Mouse (Mus musculus) v-Abl transformed pro-B cells (cell line): ENCODE results near the gene Tgoln1.

Experiments
- in situ Hi-C, 2 experiments: fragments of 400-800 bp; cut with MboI; formaldehyde crosslinking; loops; one replicate each; pipeline ENCODE4 v1.15.1; 2025; ENCODE audit not compliant: unreplicated experiment in 2 of 2

The Tgoln1 gene

DNA sequence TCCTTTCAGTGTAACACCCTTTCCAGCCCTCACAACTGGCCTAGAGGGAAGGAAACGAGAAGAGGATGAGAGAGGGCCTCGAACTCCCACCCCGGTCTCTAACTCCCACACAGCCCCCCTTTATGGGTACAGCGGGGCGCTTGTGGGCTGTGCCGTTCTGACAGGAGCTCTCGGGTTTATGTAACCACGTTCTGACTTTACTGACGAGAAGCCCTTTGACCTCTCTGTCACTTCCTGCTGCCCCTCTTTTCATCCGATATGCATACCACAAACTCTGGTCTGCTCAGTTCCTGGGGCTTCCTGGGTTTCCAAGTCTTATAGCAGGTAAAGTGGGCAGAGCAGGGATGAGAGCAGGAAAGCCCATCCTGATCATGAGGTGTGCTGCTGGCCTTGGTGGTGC, 17.5 kb upstream of the Tgoln1 start:
- in situ Hi-C loops, result loop anchor here (10.0 to 25.0 kb wide), 4 partner anchors 378 to 590 kb away; partner anchors contain the start of gene Dnah6 (in 1 of the 2)

DNA sequence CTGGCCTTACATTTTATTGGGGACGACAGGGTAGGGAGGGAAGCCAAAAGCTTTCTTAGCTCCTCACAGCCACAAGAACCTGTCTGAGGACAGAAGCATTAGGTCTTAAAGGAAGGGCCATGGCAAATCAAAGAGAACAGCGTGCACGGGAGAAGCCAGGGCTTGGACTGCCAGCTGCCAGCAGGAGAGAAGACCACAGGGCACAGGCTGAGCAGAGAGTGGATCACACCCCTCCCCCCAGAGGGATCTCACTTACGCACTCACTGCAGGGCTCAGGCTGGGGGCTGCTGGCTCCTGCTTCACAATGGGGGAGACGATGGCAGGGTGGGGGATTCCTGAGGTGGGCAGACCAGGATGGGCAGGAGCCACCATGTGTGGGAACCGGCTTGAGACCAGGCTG, 14.9 kb upstream of the Tgoln1 start:
- in situ Hi-C loops, result loop anchor here (10.0 to 25.0 kb wide), 4 partner anchors 381 to 593 kb away; partner anchors contain the start of gene Dnah6 (in 1 of the 2)

DNA sequence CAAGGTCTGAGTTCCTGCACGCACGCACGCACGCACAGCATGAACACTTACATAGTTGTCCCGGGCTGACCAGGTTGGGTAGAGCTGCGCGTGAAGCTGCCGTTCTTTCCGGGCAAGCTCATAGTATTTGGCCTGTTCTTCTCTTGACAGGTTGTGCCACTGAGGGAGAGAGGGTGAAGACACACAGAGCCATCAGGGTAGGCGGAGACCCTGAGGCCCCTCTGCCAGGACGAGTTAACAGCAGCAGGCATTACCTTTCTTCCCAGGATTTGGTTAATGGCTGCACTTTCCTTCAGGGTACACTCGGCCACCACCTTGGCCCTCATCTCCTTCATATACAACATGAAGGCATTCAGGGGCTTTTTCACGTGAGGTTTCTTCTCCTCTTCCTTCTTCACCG, 14.2 kb upstream of the Tgoln1 start:
- in situ Hi-C loops, result loop anchor here (10.0 to 25.0 kb wide), 4 partner anchors 381 to 594 kb away; partner anchors contain the start of gene Dnah6 (in 1 of the 2)

DNA sequence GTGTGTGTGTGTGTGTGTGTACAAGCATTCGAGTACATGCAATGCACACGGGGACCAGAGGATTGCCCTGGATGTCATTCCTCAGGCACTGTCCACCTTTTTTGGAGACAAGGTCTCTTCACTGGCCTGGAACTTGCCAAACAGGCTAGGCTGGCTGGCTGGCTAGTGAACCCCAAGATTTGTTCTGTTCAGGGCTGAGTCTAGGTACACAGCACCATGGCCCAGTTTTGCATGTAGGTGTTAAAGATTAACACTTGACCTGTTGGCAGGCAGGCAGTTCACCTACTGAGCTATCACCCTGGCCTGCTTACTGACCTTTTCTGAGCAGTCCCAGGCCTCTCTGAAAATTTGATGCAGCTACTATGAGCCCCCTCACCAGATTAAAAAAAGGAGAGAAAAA, 13.6 kb upstream of the Tgoln1 start:
- in situ Hi-C loops, result loop anchor here (10.0 to 25.0 kb wide), 4 partner anchors 382 to 594 kb away; partner anchors contain the start of gene Dnah6 (in 1 of the 2)

DNA sequence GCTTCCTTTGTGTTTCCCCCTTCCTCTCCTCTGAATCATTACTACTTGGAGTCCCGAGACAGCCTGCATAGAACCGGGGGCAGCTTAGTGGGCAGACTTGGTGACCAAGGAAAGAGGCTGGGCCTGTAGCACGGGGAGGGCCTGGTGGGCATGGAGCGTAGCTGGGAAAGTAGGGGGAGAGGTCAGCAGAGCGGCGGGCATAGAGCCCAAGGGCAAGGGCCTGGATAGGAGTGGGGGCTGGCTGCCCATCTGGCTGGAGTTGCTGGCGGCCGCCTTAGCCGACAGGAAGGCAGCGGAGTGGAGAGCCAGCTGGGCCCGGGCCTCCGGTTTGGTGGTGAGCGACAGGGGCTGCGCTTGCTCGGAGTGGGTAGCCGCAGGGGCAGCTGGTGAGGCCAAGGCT, 10.5 kb upstream of the Tgoln1 start:
- in situ Hi-C loops, result loop anchor here in 1 of 2 experiments (25.0 kb wide), 1 partner anchor 385 kb away; no protein-coding TSS in a partner anchor

DNA sequence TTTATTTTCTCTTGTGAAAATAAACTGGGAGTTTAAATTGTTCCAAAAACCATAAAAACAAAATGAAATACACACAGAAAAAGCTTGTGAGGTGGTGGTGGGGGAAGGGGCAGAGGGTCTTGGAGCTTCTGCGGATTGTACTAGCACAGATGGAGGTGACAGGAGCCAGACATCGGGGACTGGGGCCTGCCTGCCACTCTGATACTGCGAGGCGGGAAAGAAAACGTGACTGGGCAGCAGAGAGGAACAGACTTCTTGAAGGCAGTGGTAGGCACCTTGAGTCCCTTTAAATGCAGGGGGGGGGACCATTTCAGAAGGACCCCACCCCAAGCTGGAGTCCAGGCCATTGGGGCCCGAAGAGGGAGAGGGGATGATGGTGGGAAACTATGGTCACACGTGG, 9.6 kb upstream of the Tgoln1 start:
- in situ Hi-C loops, result loop anchor here in 1 of 2 experiments (25.0 kb wide), 1 partner anchor 386 kb away; no protein-coding TSS in a partner anchor

DNA sequence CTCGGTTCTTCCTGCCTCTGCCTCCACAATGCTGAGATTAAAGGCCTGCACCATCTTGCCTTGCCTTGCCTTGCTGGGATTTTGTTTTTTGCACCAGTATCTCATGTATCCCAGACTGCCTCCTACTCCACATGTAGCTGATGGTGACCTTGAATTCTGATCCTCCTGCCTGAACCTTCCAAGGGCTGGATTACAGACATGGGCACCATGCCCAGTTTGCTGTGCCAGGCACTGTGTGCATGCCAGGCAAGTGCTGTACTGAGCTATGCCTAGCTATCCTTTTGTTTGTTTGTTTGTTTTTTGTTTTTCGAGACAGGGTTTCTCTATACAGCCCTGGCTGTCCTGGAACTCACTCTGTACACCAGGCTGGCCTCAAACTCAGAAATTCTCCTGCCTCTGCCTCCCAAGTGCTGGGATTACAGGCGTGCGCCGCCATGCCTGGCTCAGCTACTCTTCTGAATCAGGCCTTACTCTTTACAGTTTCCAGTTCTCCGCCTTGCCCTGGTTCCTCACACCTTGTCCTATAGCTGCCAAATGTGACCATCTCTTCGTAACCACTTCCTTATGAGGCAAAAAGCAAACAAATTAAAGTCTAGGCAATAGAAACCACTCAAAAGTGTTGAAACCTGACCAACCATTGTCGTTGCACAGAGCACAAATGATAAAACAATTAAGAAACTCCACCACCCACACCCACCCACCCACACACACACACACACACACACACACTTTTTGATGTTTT, 7.0 kb upstream of the Tgoln1 start:
- in situ Hi-C loops, result no loop called here

DNA sequence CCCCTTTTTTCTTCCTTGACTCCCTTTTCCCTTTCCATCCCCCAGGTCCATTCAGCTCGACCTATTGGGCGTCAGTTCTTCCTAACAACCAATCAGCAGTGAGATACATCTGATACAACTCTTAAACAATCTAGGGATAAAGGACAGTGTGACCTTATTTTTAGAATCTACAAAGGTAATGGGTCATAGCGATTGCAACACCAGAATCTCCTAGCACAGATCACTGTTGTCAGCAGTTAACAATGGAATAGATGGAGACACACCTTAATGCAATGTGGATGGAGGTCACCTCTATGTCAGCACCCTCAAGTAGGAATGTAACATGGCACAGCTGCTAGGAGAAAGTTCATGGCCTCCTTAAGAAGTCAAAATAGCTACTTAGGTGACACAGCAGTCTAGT, 6.1 kb upstream of the Tgoln1 start:
- in situ Hi-C loops, result no loop called here

DNA sequence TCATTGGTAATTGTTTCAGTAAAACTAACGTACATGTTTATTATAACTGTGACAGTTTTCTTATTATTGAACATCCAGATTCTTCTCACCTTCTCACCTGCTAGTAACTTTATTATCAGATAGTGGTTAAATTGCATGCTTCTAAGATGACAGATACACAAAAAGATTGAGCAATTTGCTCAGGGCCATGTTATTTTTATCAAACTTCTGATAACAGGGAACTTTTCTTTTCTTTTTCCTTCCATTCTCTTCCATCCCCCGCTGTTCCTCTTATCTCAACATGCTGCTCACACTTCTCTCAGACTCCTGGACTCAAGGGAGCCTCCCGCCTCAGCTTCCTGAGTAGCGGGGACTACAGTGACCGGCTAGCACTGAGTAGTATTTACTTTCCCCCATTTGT, 4.1 kb upstream of the Tgoln1 start:
- in situ Hi-C loops, result no loop called here

DNA sequence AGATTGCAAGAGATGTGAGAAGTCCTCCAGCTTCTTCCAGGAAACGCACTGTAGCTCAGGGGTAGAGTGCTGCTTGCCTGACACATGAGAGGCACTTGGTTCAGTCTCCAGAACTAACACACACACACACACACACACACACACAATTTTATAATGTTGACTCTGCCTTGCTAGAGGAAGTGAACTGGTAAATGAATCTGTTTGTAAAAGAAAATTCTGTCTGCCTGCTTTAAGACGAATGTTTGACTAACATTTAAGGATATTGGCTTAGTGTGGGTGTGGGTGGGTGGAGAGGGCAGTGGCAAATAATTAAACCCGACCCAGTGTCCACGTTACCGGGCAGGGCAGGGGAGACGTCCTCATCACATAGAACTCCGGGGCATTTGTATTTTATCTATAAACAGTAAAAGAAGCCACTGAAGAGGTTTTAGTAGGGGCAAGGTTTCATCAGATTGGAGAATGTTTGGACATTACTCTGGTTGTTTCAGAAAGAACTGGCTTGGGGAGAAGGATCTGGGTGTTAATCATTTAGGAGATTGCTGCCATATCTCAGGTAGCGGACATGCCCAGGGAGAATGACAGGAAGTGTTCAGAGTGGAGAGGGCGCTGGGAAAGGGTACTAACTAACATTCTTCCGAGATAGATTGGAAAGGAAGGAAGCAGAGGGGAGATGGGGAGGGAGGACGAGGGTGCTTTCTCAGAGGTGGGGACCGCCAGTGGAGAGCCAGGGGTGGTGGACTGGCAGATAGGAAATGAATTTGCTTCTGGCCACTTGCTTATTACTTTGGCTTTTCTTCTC, 3.1 kb upstream of the Tgoln1 start:
- in situ Hi-C loops, result no loop called here

DNA sequence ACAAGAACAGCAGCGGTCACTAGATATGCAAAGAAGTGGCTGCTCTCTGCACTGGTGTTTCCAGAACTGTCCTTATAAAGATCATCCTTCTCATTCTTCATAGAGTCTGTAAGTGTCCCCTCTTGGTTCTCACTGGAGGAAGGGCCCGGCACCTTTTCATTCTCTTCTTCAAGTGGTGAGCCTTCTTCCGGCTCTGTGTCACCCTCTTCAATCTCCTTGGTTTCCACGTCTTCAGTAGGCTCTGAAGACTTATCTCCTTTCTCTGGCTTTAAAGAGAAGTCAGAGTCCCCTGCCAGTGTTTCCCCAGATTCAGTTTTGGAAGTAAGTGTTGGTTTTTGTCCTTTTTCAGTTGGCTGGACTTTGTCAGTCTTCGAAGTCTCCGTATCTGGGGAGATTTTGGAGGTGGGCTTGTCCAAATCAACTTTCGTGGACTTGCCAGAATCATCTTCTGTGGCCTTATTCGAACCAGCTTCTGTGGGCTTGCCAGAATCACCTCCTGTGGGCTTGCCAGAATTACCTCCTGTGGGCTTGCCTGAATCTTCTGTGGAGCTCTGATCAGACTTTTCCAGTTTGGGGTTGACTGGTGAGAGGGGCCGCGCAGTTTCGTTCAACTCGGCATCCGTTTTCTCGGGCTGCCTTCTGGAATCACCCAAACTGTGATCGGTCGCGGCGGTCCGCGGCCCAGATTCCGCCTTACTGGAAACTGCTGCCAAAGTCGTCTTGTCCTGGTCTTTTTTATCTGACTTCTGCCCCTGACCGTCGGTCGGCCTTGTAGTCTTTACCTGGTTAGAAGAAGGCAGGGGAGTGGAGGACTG, 1.0 kb downstream of the Tgoln1 start:
- in situ Hi-C loops, result no loop called here

DNA sequence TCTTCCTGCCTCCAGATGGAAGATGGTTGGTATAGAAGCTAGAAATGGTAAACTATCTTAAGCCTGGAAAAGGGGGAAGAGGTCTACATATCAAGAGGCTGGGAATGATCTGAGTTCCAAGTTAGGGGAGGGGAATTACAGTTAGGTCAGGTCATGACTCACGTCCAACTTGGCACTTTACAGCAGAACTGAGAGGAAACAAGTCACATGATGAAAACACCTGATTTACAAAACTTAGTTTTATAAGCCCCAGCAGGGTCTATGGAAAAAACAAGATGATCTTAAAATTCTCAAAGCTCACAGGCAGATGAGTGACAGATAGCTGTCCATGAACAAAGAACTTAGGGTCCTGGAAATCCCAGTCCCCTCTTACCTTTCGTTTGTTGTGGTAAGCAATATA, 1.6 kb downstream of the Tgoln1 start:
- in situ Hi-C loops, result no loop called here

DNA sequence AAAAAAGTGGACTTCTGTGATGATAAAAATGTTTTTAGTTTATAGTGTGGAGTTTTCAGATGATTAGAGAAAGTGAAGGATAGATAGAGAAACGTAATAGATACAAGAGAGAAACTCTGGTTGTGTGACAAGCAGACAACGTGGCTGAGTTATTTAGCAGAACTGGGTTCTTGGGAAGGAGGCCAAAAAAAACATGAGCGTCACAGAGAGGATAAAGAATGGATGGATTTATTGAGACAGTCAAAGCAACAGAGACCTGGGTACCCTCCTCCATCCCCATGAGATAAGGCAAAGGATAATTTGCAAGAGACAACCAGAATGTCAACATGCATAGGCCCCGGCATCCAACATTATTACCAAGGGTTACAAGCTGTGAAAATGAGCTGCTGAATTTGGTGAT, 6.5 kb downstream of the Tgoln1 start:
- in situ Hi-C loops, result no loop called here

DNA sequence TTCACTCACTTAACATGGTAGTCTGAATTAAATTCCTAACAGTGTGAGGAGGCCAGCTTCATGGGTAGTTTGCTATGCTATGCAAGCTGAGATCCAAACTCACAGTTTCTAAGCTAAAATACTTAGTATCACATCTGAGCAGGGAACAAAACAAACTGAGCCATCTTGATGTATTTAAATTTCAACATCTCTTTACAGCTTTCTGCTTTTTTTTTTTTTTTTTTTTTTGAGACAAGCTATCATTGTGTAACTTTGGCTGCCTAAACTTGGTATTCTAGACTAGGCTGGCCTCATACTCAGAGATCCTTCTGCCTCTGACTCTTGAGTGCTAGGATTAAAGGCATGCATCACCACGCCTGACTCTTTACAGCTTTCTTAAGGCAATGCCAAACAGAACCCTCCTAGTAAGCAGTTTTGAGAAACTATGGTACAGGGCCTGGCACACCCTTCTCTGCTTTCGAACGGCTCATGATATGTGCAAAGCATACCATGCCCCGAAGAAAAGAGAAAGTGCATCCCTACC, 8.1 kb downstream of the Tgoln1 start:
- in situ Hi-C loops, result no loop called here

DNA sequence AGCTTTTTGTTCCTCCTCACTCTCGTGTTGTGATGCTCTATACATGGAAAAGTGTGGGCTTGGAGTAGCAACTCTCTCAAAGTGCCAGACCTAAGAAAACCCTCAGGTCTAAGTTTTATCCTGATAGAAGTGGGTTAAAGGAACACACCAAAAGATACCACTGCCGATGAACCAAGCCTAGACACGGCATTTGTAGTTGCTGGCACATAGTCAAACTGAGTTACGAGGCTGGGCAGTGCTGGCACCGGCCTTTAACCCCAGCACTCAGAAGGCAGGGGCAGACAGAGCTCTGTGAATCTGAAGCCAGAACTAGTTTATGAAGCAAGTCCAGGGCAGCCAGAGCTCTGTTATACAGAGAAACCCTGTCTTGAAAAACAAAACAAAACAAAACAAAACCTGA, 9.1 kb downstream of the Tgoln1 start:
- in situ Hi-C loops, result no loop called here

DNA sequence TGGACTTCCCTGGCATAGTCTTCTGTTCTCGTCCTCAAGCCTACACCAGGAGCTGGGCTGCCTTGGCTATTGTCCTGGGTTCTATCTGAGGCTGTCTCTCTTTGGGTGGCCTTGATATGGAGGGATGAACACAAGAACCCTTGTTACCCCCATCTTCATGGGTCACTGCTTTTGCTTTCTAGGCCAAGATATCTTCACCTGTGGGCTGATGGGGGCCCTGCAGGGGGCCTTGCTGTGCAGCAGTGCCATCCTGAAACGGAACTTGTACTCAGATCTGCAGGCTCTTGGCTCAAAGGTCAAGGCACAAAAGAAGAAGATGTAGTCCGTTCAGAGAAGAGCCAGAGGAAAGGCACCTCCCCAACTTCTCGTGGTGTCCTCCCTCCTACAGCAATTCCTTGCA, 9.7 kb downstream of the Tgoln1 start:
- in situ Hi-C loops, result no loop called here

DNA sequence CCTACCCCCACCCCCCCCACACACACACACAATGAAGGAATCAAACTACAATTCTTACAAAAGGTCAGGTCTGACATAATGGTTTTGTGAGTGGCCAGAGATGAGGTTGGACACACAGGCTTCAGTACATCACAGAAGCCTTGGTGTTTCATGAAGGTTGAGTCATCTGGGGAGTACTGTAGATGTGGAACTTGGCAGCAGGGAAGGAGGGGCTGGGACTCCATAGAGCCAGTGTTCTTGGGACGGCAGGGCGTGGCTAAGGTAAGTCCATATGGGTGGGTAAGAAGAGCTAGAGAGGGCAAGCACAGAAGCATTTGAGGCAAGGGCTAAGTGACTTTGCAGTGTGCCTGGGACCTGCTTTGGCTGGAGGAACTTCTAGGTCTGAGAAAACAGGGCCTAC, 12.7 kb downstream of the Tgoln1 start:
- in situ Hi-C loops, result no loop called here

DNA sequence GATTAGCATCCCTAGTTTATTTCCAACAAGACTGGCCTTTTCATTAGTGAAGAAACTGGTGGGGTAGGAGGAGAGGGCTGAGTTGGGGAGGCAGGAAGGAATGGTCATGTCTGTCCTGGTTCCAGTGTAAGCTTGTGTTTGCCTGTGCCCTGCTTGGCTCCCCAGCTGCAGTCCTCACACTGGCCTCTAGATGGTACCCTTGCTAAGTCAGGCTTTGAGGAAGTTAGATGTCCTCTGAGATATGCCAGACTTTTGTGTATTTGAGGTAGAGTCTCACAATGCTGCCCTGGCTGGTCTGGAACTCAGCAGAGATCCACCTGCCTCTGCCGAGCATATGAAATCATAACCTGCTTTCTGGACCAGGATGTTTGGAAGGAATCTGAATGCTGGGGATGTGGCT, 15.1 kb downstream of the Tgoln1 start:
- in situ Hi-C loops, result no loop called here

DNA sequence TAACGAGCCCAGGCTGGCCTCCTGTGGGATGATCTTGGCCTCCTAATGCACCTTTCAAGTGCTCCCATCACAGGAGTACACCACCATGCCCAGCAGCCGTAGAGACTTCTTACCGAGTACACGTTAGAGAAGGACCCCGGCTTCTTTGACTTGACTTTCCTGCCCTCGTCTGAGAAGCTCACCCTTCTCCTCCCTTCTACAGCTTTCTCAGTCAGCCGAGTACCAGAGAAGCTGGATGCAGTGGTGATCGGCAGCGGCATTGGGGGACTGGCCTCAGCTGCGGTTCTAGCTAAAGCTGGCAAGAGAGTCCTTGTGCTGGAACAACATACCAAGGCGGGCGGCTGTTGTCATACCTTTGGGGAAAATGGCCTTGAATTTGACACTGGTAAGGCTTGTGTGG, 16.0 kb downstream of the Tgoln1 start:
- in situ Hi-C loops, result no loop called here

DNA sequence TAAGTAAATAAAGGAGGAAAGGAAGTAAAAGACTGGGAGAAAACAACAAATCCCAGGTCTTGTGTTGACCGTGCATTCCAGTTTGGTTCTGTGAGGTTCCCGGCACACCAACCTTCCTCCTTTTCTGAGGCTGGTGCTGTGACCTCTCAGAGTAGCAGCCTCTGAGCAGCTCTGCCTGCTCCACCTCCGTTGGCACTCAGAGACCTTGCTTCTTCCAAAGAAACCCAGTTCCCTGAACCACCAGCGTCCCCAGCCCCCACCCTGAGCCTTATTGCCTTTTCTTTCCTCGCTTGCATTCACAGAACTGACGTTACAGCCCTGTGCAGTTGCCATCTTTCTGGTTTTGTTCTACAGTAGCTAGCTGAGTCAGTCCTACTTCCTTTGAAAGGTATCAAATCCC, 16.6 kb downstream of the Tgoln1 start:
- in situ Hi-C loops, result no loop called here
